Mouse (Mus musculus): ENCODE measurements around the gene Erc2. TPM values are rescaled to one million over a fixed set of nuclear protein-coding genes. Genes with fewer than 3 reads are reported as not detected.

Erc2 gene
- polyA plus RNA-seq, 1 experiment: not detected

- Histone ChIP-seq H3K27ac (replicated peaks; ENCODE audit: low read depth, low read length) (no peak overlapping the region), H3K4me3 (ENCODE audit: insufficient read depth, low read depth, low read length) (no peak overlapping the region), H3K4me1 (ENCODE audit: control insufficient read depth, insufficient read depth, insufficient read length, low read length) (no peaks in the 10 kb centered on the region)
Measured at GRCm38 (mm10) chr14:27821801-27822200, 199.6 kb downstream of the Erc2 start.

GRCm38 (mm10) chr14:27822566-27822965, 200.3 kb downstream of the Erc2 start:
- H3K4me1 ChIP-seq (ENCODE audit: control insufficient read depth, insufficient read depth, insufficient read length, low read length): no peaks in the 10 kb centered on the region
- H3K27ac ChIP-seq (replicated peaks; ENCODE audit: low read depth, low read length): no peak overlapping the region
- no peak overlapping the region for H3K4me3 ChIP-seq (ENCODE audit: insufficient read depth, low read depth, low read length)

- no peak overlapping the region for H3K27ac ChIP-seq (replicated peaks; ENCODE audit: low read depth, low read length)
- H3K4me1 ChIP-seq (ENCODE audit: control insufficient read depth, insufficient read depth, insufficient read length, low read length): no peaks in the 10 kb centered on the region
- H3K4me3 ChIP-seq (ENCODE audit: insufficient read depth, low read depth, low read length): no peak overlapping the region
Measured at GRCm38 (mm10) chr14:27823048-27823447, 200.8 kb downstream of the Erc2 start.

GRCm38 (mm10) chr14:27823897-27824296, 201.7 kb downstream of the Erc2 start:
- Histone ChIP-seq H3K27ac (replicated peaks; ENCODE audit: low read depth, low read length) (no peak overlapping the region), H3K4me3 (ENCODE audit: insufficient read depth, low read depth, low read length) (no peak overlapping the region), H3K4me1 (ENCODE audit: control insufficient read depth, insufficient read depth, insufficient read length, low read length) (no peaks in the 10 kb centered on the region)

- Histone ChIP-seq H3K4me1 (ENCODE audit: control insufficient read depth, insufficient read depth, insufficient read length, low read length) (no peaks in the 10 kb centered on the region), H3K27ac (replicated peaks; ENCODE audit: low read depth, low read length) (no peak overlapping the region), H3K4me3 (ENCODE audit: insufficient read depth, low read depth, low read length) (no peak overlapping the region)
Measured at GRCm38 (mm10) chr14:27826829-27827228, 204.6 kb downstream of the Erc2 start.

GRCm38 (mm10) chr14:27828089-27828488, 205.9 kb downstream of the Erc2 start:
- no peak overlapping the region for H3K4me3 ChIP-seq (ENCODE audit: insufficient read depth, low read depth, low read length)
- H3K27ac ChIP-seq (replicated peaks; ENCODE audit: low read depth, low read length): no peak overlapping the region
- H3K4me1 ChIP-seq (ENCODE audit: control insufficient read depth, insufficient read depth, insufficient read length, low read length): no peaks in the 10 kb centered on the region

- no peaks in the 10 kb centered on the region for H3K4me1 ChIP-seq (ENCODE audit: control insufficient read depth, insufficient read depth, insufficient read length, low read length)
Measured at GRCm38 (mm10) chr14:27832196-27832595, 210.0 kb downstream of the Erc2 start.

GRCm38 (mm10) chr14:27835351-27835750, 213.1 kb downstream of the Erc2 start:
- H3K27ac ChIP-seq (replicated peaks; ENCODE audit: low read depth, low read length): no peak overlapping the region
- no peak overlapping the region for H3K4me3 ChIP-seq (ENCODE audit: insufficient read depth, low read depth, low read length)
- H3K4me1 ChIP-seq (ENCODE audit: control insufficient read depth, insufficient read depth, insufficient read length, low read length): no peaks in the 10 kb centered on the region

More at GRCm38 (mm10) chr14:27832196-27832595, 210.0 kb downstream of the Erc2 start:
- no peak overlapping the region for H3K4me3 ChIP-seq (ENCODE audit: insufficient read depth, low read depth, low read length)
- no peak overlapping the region for H3K27ac ChIP-seq (replicated peaks; ENCODE audit: low read depth, low read length)

GRCm38 (mm10) chr14:27837601-27838105, 215.4 kb downstream of the Erc2 start:
- Histone ChIP-seq H3K27ac (replicated peaks; ENCODE audit: low read depth, low read length) (no peak overlapping the region), H3K4me1 (ENCODE audit: control insufficient read depth, insufficient read depth, insufficient read length, low read length) (no peaks in the 10 kb centered on the region), H3K4me3 (ENCODE audit: insufficient read depth, low read depth, low read length) (no peak overlapping the region)

GRCm38 (mm10) chr14:27840120-27840519, 217.9 kb downstream of the Erc2 start:
- Histone ChIP-seq H3K4me1 (ENCODE audit: control insufficient read depth, insufficient read depth, insufficient read length, low read length) (no peaks in the 10 kb centered on the region), H3K27ac (replicated peaks; ENCODE audit: low read depth, low read length) (no peak overlapping the region), H3K4me3 (ENCODE audit: insufficient read depth, low read depth, low read length) (no peak overlapping the region)

GRCm38 (mm10) chr14:27846875-27847274, 224.6 kb downstream of the Erc2 start:
- no peak overlapping the region for H3K27ac ChIP-seq (replicated peaks; ENCODE audit: low read depth, low read length)
- no peak overlapping the region for H3K4me3 ChIP-seq (ENCODE audit: insufficient read depth, low read depth, low read length)
- H3K4me1 ChIP-seq (ENCODE audit: control insufficient read depth, insufficient read depth, insufficient read length, low read length): no peaks in the 10 kb centered on the region

GRCm38 (mm10) chr14:27847291-27847690, 225.1 kb downstream of the Erc2 start:
- H3K27ac ChIP-seq (replicated peaks; ENCODE audit: low read depth, low read length): no peak overlapping the region
- H3K4me3 ChIP-seq (ENCODE audit: insufficient read depth, low read depth, low read length): no peak overlapping the region
- no peaks in the 10 kb centered on the region for H3K4me1 ChIP-seq (ENCODE audit: control insufficient read depth, insufficient read depth, insufficient read length, low read length)

- no peak overlapping the region for H3K27ac ChIP-seq (replicated peaks; ENCODE audit: low read depth, low read length)
- no peaks in the 10 kb centered on the region for H3K4me1 ChIP-seq (ENCODE audit: control insufficient read depth, insufficient read depth, insufficient read length, low read length)
- no peak overlapping the region for H3K4me3 ChIP-seq (ENCODE audit: insufficient read depth, low read depth, low read length)
Measured at GRCm38 (mm10) chr14:27851231-27851630, 229.0 kb downstream of the Erc2 start.

- no peak overlapping the region for H3K4me3 ChIP-seq (ENCODE audit: insufficient read depth, low read depth, low read length)
- H3K27ac ChIP-seq (replicated peaks; ENCODE audit: low read depth, low read length): no peak overlapping the region
- no peaks in the 10 kb centered on the region for H3K4me1 ChIP-seq (ENCODE audit: control insufficient read depth, insufficient read depth, insufficient read length, low read length)
Measured at GRCm38 (mm10) chr14:27852606-27853005, 230.4 kb downstream of the Erc2 start.

GRCm38 (mm10) chr14:27860371-27861046, 238.3 kb downstream of the Erc2 start:
- Histone ChIP-seq H3K4me3 (ENCODE audit: insufficient read depth, low read depth, low read length) (no peak overlapping the region), H3K27ac (replicated peaks; ENCODE audit: low read depth, low read length) (no peak overlapping the region), H3K4me1 (ENCODE audit: control insufficient read depth, insufficient read depth, insufficient read length, low read length) (no peaks in the 10 kb centered on the region)

- Histone ChIP-seq H3K4me1 (ENCODE audit: control insufficient read depth, insufficient read depth, insufficient read length, low read length) (no peaks in the 10 kb centered on the region), H3K4me3 (ENCODE audit: insufficient read depth, low read depth, low read length) (no peak overlapping the region), H3K27ac (replicated peaks; ENCODE audit: low read depth, low read length) (no peak overlapping the region)
Measured at GRCm38 (mm10) chr14:27862299-27862698, 240.1 kb downstream of the Erc2 start.
